Mouse (Mus musculus): ENCODE measurements around the gene B4galt3.

B4galt3 gene

DNA sequence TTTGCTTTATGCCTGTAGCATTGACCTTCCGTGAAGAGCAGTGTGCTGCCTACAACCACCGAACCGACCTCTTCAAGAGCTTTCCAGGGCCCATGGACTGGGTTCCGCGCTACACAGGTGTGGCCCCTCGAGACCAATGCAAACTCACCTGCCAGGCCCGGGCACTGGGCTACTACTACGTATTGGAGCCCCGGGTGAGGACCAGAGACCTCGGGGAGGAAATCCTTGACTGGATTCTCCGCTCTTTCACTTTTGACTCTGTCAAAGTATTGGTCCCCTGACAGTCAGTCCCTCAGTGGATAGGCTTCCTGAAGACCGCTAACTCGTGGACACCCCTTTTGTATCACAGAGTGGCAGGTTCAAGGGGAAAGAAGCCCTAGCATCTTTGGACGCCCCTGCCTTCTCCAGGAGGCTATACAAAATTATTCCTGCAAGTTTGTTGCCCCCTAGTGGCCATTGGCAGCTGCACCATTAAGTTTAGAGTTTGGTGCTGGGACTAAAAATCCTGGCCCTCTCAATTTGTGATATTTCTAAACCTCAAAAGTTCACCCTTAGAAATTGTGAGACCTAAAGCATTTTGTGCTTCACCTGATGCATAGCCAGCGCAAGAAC is 13.1 kb upstream of the B4galt3 start:
- in situ Hi-C loops (cut with MboI; ENCODE audit: unreplicated experiment in 2 of 2): loop anchor here in 1 of 2 experiments (10.0 to 25.0 kb wide), 2 partner anchors 362 to 620 kb away; partner anchors contain the start of gene Olfml2b

DNA sequence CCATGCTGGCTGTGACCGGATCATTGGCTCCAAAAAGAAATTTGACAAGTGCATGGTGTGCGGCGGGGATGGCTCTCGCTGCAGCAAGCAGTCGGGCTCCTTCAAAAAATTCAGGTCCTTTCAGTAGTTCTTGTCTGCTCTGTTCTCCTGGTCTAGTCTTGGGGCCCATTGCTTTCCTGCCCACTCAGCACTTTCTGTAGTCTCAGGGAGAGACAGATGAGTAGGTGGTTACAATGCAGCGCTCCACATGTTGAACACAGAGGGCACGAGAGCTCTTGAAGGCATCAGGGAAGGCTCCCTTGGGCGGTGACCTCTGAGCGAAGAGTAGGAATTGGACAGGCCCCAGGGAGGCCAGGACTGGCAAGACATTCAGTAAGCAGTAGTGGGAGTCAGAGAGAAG is 12.3 kb upstream of the B4galt3 start:
- in situ Hi-C loops (cut with MboI; ENCODE audit: unreplicated experiment in 2 of 2): loop anchor here in 1 of 2 experiments (10.0 to 25.0 kb wide), 2 partner anchors 363 to 620 kb away; partner anchors contain the start of gene Olfml2b

DNA sequence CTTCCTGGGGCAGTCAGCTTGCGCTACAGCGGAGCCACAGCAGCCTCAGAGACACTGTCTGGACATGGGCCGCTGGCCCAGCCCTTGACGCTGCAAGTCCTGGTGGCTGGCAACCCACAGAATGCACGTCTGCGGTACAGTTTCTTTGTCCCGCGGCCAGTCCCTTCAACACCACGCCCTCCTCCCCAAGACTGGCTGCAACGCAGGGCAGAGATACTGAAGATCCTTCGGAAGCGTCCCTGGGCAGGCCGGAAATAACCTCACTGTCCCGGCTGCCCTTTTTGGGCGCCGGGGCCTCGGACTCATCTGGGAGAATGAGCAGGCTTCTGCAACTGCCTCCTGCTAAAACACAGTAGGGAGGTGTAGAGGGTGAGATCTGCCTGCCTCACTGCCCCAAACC is 11.2 kb upstream of the B4galt3 start:
- in situ Hi-C loops (cut with MboI; ENCODE audit: unreplicated experiment in 2 of 2): loop anchor here in 1 of 2 experiments (10.0 to 25.0 kb wide), 2 partner anchors 364 to 622 kb away; partner anchors contain the start of gene Olfml2b

DNA sequence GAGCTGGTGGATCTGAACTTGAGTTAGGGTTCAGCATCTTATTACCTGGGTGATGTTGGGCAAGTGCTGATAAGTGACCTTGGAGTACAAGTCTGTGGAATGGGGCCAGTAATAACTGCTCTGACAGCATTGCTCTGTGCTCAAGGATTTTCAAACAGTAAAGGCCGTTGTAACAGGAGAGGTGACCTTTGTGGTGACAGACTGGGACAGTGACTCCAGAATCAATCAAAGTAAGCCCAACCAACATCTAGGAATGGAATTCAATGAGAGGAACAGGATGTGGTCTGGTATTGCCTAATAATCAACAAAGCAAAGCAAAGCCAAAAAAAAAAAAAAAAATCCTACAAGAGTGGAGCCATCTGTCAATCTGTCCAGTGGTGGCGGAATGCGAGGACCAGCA is 9.8 kb upstream of the B4galt3 start:
- in situ Hi-C loops (cut with MboI; ENCODE audit: unreplicated experiment in 2 of 2): loop anchor here (10.0 to 25.0 kb wide), 2 partner anchors 246 to 623 kb away; partner anchors contain the start of genes Fcgr4 (in 1 of the 2) and Olfml2b (in 1 of the 2)

DNA sequence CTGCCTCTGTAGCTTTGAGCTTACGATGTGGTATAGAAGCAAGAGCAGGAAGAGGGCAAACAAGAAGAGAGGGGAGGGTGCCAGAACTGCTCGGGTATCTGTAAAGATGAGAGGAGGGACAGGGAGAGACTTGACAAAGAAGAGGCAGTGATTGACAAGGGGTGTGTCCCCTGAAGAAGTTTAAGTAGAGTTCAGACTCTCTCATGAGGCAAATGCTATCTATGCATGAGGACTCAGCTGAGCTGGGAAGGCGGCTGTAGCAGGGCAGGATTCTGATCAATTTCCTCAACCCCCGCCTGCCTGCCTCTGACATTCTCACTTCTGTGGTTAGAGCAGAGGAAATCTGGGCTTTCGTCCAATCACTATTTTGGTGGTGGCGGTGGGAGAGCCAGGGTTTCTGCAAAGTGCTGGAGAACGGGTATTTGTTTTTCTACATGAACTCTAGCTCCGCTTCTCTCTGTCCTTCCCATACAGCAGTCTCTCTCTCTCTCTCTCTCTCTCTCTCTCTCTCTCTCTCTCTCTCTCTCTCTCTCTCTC is 7.5 kb upstream of the B4galt3 start:
- in situ Hi-C loops (cut with MboI; ENCODE audit: unreplicated experiment in 2 of 2): loop anchor here (10.0 to 25.0 kb wide), 2 partner anchors 248 to 625 kb away; partner anchors contain the start of genes Fcgr4 (in 1 of the 2) and Olfml2b (in 1 of the 2)

DNA sequence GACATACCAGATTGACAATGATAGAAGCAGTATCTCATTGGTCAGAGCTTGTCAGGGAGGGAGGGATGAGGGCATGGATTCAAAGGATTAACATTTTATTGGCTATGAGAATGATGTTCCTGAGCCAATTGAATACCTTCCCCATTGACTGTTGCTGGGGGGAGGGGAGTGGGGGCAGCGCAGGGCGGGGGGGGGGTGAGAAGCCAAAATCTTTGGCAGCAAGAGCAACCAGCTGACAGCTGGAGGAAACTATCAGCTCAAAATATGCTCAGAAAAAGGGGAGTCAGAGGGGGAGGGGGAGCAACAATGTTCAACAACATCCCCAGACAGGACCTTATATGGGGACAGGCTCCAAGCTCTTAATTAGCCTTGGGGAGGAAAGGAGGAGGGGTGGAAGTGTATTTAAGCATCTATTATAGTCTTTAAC is 6.9 kb upstream of the B4galt3 start:
- in situ Hi-C loops (cut with MboI; ENCODE audit: unreplicated experiment in 2 of 2): loop anchor here (10.0 to 25.0 kb wide), 2 partner anchors 248 to 626 kb away; partner anchors contain the start of genes Fcgr4 (in 1 of the 2) and Olfml2b (in 1 of the 2)

DNA sequence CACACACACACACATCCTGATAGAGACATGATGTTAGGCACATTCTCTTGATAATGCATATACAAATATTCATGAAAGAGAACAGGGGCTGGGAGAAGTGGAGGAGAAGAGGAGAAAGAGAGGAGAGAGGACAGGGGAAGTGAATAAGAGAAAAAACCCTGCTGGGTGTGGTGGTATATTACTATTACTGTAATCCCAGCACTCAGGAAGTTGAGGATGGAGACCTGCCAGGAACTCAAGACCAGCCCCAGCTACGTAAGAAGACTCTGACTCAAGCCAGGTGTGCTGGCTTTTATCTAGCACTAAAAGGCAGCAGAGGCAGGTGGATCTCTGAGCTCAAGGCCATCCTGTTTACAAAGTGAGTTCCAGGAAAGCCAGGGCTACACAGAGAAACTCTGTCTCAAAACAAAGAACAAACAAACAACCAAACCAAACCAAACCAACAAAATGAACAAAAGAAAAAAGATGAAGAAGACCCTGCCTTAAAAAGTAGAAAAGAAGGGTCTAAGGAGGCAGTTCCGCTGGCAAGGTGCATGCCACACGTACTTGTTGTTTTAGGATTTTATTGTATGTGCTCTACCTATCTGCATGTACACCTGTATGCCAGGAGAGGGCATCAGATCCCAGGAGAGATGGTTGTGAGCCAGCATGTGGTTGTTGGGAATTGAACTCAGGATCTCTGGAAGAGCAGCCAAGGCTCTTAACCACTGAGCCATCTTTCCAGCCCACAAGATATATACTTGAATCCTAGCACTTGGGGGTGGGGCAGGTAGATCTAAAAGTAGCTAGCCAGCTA is 6.3 kb upstream of the B4galt3 start:
- in situ Hi-C loops (cut with MboI; ENCODE audit: unreplicated experiment in 2 of 2): loop anchor here (10.0 to 25.0 kb wide), 2 partner anchors 249 to 627 kb away; partner anchors contain the start of genes Fcgr4 (in 1 of the 2) and Olfml2b (in 1 of the 2)

DNA sequence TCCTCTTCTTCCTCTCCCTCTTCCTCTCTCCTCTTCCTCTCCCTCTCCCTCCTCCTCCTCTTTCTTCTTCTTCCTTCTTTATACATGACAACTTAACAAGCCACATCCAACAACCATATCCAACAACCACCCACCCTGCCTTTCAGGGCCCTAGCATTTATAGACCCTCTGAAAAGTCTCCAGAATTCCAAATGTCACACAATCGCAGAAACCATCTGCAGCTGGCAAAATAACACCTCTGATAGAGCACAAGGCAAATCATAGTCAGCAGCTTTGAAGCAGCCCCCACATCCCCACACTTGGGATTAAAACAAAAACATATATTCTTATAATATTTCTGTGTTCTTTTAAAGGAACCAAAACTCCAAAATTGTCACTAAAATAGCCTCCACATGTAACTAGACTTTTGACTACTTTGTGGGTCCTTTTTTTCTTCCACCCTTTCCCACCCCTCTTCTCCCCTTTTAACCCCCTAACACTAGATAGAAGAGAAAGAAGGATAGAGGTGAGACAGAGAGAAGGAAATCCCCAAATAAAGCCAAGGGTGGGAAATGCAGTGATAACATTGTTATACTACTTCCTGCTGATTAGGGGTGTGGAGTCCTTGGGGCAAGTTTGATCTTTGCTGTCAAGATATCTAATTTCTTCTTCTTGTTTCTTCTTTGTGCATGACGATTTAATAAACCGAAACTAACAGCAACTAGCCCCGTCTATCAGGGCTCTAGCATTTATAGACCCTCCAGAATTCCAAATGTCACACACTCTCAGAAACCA is 4.0 kb upstream of the B4galt3 start:
- in situ Hi-C loops (cut with MboI; ENCODE audit: unreplicated experiment in 2 of 2): loop anchor here (10.0 to 25.0 kb wide), 2 partner anchors 251 to 629 kb away; partner anchors contain the start of genes Fcgr4 (in 1 of the 2) and Olfml2b (in 1 of the 2)

DNA sequence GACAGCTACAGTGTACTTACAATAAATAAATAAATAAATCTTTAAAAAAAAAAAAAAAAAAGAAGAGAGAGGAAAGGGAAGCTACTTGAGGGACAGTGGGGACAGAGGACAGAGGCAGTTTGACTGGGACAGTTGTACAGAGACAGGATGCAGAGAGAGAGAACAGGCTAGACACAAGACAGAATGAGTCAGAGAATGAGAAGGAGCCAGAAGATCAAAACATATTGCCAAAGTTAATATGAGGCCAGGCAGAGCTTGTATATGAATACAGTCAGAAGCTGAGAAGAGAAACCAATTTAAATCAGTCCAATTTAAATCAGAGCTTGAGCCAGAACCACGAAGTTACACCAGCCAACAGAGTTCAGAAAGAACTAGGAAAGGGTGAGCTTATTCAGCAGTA is 1.8 kb upstream of the B4galt3 start:
- in situ Hi-C loops (cut with MboI; ENCODE audit: unreplicated experiment in 2 of 2): loop anchor here (10.0 to 25.0 kb wide), 2 partner anchors 254 to 631 kb away; partner anchors contain the start of genes Fcgr4 (in 1 of the 2) and Olfml2b (in 1 of the 2)

DNA sequence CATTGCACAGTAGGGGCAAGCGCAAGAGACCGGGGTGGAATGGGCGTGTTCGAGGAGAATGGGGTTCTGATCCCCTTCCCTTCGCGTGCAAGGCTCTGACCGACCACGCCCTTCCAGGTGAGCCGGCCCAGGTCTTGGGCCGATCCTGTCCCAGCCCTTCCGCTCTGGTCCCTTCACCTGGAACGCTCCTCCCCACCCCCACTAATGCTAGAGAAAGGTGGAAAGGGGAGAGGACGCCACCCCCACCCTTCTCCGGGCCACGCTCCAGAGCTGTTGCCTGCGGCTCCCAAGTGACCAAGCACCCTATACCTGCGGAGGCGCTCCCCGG is 409 bp downstream of the B4galt3 start:
- in situ Hi-C loops (cut with MboI; ENCODE audit: unreplicated experiment in 2 of 2): loop anchor here in 1 of 2 experiments (25.0 kb wide), 1 partner anchor 633 kb away; the partner anchor contains the start of gene Olfml2b

DNA sequence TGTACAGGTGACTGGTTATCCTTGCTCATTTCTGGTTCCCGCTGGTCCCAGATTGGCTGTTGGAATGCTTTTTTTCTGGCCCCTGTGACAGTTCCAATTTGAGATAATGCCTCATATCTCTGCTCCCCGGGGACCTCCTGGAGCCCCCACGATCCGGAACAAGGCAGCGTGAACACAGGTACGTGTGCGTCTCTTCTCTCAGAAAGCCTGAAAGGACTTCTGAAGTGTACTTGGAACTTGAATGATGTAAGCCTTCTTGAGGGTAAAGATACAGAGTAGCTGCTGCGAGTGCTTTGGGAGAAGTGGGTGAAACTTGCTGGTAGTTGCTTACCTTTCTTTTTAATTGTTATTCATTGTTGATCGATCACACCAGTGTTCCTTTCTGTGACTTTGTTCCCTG is 1.1 kb downstream of the B4galt3 start:
- in situ Hi-C loops (cut with MboI; ENCODE audit: unreplicated experiment in 2 of 2): loop anchor here in 1 of 2 experiments (25.0 kb wide), 1 partner anchor 634 kb away; the partner anchor contains the start of gene Olfml2b

DNA sequence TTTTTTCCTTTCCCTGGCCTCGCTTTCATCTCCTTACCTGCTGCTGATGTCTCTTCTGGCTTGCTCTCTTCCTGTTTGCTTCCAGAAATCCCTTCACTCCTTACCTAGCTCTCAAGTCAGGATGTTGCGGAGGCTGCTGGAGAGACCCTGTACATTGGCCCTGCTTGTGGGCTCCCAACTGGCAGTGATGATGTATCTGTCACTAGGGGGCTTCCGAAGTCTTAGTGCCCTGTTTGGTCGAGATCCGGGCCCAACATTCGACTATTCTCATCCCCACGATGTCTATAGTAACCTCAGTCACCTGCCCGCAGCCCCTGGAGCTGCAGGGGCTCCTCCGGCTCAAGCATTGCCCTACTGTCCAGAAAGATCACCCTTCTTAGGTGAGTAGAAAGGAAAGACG is 1.5 kb downstream of the B4galt3 start:
- in situ Hi-C loops (cut with MboI; ENCODE audit: unreplicated experiment in 2 of 2): loop anchor here in 1 of 2 experiments (25.0 kb wide), 1 partner anchor 634 kb away; the partner anchor contains the start of gene Olfml2b

DNA sequence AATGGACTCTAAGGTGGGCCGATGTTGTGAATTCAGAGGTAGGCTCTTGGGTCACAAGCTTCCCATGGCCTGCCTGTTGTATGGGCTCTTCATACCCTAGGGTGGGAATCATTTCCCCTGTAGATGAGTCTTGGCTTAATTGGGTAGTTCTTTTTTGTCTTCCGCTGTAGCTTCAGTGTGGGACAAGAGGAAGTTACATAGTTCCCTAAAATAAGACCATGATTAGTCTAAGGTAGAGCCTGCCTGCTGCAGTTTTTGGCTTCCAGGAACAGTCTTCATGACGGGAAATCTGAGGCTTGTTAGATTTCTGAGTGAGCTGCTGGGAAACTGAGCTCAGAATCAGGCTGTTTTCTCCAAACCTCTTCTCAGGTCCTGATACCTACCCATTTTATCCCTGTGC is 2.0 kb downstream of the B4galt3 start:
- in situ Hi-C loops (cut with MboI; ENCODE audit: unreplicated experiment in 2 of 2): loop anchor here in 1 of 2 experiments (25.0 kb wide), 1 partner anchor 635 kb away; the partner anchor contains the start of gene Olfml2b

DNA sequence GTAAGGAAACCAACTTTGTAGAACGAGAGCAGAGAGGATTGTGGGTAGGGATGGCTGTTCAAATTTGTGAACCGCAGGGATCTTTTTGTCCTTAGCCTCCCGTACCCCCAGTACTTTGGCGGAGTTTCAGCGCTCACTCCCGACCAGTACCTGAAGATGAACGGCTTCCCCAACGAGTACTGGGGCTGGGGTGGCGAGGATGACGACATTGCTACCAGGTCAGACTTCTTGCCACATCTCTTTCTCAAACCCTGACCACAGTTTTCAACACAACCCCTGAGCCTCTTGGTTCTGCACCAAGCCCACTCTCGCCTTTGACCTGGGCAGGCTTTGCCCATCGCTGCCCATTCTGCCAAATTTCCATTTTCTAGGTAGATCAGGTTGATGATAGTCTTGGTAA is 4.0 kb downstream of the B4galt3 start:
- in situ Hi-C loops (cut with MboI; ENCODE audit: unreplicated experiment in 2 of 2): loop anchor here in 1 of 2 experiments (25.0 kb wide), 1 partner anchor 637 kb away; the partner anchor contains the start of gene Olfml2b

DNA sequence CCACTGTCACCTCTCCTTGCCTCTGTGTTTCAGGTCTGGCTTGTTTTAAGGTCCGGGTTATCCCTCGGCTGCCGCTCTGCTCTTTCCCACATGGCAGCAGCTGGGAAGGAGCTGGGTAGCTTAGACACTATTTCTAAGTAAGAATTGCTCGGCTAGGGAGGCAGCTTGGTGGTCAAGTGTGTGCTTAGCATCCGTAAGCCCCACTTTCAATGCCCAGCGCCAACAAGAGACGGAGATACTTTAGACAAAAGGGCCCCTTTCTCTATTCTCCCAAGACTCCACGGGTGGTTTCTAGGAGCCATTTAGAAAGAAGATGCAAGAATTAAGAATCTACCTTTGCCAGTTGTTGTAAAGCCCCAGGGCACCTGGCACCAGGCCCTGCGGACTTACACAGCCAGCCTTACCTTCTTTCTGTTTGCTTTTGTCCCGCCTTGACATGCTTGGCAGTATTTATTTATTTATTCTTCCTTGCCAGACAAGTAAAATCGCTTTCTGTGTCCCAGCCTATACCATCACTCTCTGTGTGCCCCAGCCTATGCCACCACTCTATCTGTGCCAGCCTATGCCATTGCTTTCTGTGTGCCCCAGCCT is 5.1 kb downstream of the B4galt3 start:
- in situ Hi-C loops (cut with MboI; ENCODE audit: unreplicated experiment in 2 of 2): loop anchor here in 1 of 2 experiments (25.0 kb wide), 1 partner anchor 1738 kb away; the partner anchor contains the start of gene Nuf2

DNA sequence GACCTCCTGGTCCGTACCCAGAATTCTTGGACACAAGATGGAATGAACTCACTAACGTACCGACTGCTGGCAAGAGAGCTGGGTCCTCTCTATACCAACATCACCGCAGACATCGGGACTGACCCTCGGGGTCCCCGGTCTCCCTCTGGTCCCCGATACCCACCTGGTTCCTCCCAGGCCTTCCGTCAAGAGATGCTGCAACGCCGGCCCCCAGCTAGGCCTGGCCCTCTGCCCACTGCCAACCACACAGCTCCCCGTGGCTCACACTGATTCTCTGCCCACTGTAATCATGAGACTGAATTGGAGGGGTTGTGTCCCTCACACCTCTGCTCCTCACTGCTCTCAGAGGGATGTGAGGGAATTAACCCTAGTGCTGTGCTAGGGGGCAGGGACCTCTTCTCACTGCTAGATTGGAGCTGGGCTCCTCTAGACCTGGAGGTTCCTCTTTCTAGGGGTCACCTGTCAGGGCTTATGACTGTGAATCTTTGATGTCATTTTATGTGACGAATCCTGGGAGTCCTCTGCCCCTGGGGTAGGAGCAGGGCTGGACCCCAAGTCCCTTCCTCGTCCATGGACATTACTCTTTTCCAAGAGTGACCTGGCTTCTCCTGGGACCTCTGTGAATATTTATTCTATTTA is 6.1 kb downstream of the B4galt3 start:
- in situ Hi-C loops (cut with MboI; ENCODE audit: unreplicated experiment in 2 of 2): loop anchor here in 1 of 2 experiments (25.0 kb wide), 1 partner anchor 1739 kb away; the partner anchor contains the start of gene Nuf2

DNA sequence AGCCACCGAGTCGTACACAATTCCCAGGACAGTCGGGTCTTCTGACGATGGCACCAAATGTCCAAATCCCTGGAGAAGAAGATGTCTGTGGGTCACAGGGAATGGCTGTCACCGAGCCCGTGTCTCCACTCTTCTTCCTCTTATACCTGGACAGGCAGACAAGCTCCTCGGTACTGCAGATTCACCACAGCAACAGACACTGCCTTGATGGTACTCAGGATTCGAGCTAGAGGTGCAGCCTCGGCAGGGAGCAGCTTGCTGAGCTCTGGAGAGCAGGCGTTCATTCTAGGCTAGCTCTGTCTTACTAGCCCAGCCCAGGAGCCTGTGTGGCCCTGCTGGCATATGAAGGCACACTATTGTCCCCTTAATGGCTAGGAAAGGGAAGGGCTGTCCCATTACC is 7.6 kb downstream of the B4galt3 start:
- in situ Hi-C loops (cut with MboI; ENCODE audit: unreplicated experiment in 2 of 2): loop anchor here in 1 of 2 experiments (25.0 kb wide), 1 partner anchor 1740 kb away; the partner anchor contains the start of gene Nuf2

DNA sequence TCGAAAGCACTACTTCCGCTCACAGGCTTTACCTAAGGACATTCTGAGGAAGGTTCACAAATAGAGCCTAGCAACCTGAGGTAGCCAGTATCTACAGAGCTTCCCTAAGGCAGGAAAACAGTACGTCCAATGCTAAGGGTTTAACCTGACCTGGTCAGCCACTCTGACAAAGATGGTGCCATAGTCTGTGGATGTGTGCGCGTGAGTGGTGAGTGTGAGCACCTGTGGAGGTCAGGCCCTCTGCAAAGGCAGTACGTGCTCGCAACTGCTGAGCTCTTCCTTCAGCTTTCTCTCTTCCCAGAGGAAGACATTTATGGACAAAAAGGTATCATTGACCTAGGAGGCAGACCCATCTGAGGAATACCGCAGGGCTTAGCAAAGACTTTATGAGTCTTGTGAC is 8.3 kb downstream of the B4galt3 start:
- in situ Hi-C loops (cut with MboI; ENCODE audit: unreplicated experiment in 2 of 2): loop anchor here in 1 of 2 experiments (25.0 kb wide), 1 partner anchor 1741 kb away; the partner anchor contains the start of gene Nuf2
